Mouse (Mus musculus) forebrain, embryonic 11.5 days (tissue): ENCODE measurements at regions not wholly inside any gene's neighbourhood (a gene's known extent, or its start where the extent isn't known, plus 50 kb on each side); places are given as distances from the start of the nearest gene placed in this dataset.
"Not testable (repeated sequence)": the region's sequence is repeated elsewhere in the genome, so short reads cannot be mapped to it uniquely, and the experiment has no call there.

Source experiments
- ATAC-seq: fragments of 200-750 bp; cut with Nextera tagmentation; replicated peaks from 2 replicates; pipeline ENCODE4 v1.8.0; 2017; ENCODE audit warnings: moderate TSS enrichment; ENCODE audit not compliant: low FRiP score
- DNase-seq: peaks from one replicate; pipeline ENCODE4 v3.0.0-alpha.2; 2017; ENCODE audit warnings: low spot score
- H3K27ac ChIP-seq: fragments of 300-500 bp; sonication (generic); 2 replicates; pipeline ENCODE4 v1.5.1; 2014; ENCODE audit warnings: low read depth, low read length
- H3K27me3 ChIP-seq: fragments of 300-500 bp; sonication (generic); 2 replicates; pipeline ENCODE4 v1.6.1; 2014; ENCODE audit warnings: mild to moderate bottlenecking, low read length, mixed read lengths; ENCODE audit not compliant: control insufficient read depth, insufficient read depth
- H3K36me3 ChIP-seq: fragments of 300-500 bp; sonication (generic); 2 replicates; pipeline ENCODE4 v1.6.1; 2014; ENCODE audit warnings: mild to moderate bottlenecking, low read length, moderate library complexity, mixed read lengths; ENCODE audit not compliant: control insufficient read depth, insufficient read depth
- H3K4me1 ChIP-seq: fragments of 300-500 bp; sonication (generic); replicated peaks from 2 replicates; pipeline ENCODE4 v1.6.1; 2014; ENCODE audit warnings: low read length, mixed read lengths; ENCODE audit not compliant: control insufficient read depth, insufficient read depth
- H3K4me2 ChIP-seq: fragments of 300-500 bp; sonication (generic); 2 replicates; pipeline ENCODE4 v1.6.1; 2014; ENCODE audit warnings: low read depth, mild to moderate bottlenecking, low read length, moderate library complexity, mixed read lengths; ENCODE audit not compliant: severe bottlenecking
- H3K4me3 ChIP-seq: fragments of 300-500 bp; sonication (generic); 2 replicates; pipeline ENCODE4 v1.5.1; 2014; ENCODE audit warnings: low read depth, low read length
- H3K9ac ChIP-seq: fragments of 300-500 bp; sonication (generic); 2 replicates; pipeline ENCODE4 v1.6.1; 2014; ENCODE audit warnings: low read length
- H3K9me3 ChIP-seq: fragments of 300-500 bp; sonication (generic); 2 replicates; pipeline ENCODE4 v1.6.1; 2016; ENCODE audit warnings: low read length, mixed read lengths; ENCODE audit not compliant: control insufficient read depth
- WGBS: fragments of 180-500 bp; shearing (Covaris S2); extraction: QIAGEN DNeasy Blood & Tissue Kit; methylation state at CpG from one replicate; pipeline ENCODE4 v1.1.7; 2014; 5-methylcytosine and 5-hydroxymethylcytosine counted together

DNA sequence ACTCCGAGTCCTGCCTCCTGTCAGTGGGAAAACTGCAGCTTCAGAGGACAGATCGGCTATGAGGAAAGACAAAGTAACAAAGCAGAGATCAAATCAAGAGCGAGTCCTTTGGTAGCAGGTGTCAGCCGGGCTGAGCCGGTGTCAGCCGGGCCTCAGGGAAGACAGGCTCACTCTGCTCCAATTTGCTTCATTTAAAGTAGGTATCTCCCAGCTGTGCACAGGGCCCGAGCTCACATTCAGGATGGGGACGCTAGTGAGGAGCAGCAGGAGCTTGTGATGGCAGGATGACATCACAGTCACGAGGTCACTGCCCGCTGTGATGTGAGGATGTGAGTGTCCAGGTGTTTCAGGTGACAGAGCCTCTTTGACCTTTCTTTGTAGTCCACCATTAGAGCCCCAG, 137.8 kb upstream of the Sfswap start:
- Histone ChIP-seq H3K27me3 (no peaks in the 10 kb centered on the region), H3K4me2 (no peak overlapping the region), H3K27ac (no peak overlapping the region), H3K4me1 (no peaks in the 10 kb centered on the region), H3K9ac (no peak overlapping the region), H3K36me3 (no peaks in the 10 kb centered on the region), H3K4me3 (no peak overlapping the region), H3K9me3 (no peaks in the 10 kb centered on the region)
- no peak for ATAC-seq
- WGBS, result 80% methylated on average over 10 of the region's 10 CpGs
- DNase-seq, result no peak

DNA sequence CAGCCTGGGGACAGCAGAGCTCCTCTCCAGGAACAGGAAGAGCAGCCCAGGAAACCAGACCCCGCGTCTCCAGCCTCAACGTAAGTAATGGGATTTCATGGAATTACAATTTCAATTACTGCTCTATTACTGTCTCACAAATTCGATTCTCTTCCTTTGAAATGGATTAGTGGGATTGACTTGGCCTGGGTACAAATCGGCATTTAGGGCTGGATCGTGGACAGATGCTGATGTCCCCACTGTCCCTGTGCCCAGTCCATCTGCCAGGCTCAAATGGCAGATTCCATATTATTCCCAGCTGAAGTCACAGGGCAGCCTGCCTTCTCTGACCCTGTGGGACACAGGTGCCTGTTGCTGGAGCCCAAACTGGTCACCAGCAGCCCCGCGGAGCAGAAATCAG, 136.0 kb upstream of the Sfswap start:
- Histone ChIP-seq H3K4me1 (no peaks in the 10 kb centered on the region), H3K4me2 (no peak overlapping the region), H3K9ac (no peak overlapping the region), H3K9me3 (no peaks in the 10 kb centered on the region), H3K27ac (no peak overlapping the region), H3K36me3 (no peaks in the 10 kb centered on the region), H3K4me3 (no peak overlapping the region), H3K27me3 (no peaks in the 10 kb centered on the region)
- ATAC-seq, result no peak
- 80% methylated on average over 8 of the region's 8 CpGs for WGBS
- DNase-seq, result no peak

DNA sequence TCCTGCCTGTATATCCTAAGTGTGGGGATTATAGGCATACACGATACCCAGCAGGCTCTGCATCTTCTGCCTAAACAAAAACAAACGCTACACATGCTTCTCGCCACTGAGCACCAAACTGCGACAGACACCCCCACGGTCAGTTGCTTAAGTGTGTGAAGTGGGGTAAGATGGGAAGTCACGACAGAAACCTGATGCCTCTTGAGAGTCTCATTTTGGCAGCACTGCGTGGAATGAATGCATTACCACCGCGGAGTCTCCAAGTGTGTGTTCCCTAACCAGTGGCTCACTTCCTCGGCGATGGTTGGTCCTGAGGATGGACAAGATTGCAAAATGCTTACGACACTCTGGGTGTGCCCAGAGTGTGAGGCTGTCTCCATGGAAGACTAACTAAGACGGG, 133.8 kb upstream of the Sfswap start:
- no peaks in the 10 kb centered on the region for H3K27me3 ChIP-seq
- ATAC-seq (no peak), DNase-seq (no peak)
- no peaks in the 10 kb centered on the region for H3K9me3 ChIP-seq
- no peak overlapping the region for H3K9ac ChIP-seq
- H3K4me3 ChIP-seq, result no peak overlapping the region
- H3K4me1 ChIP-seq, result no peaks in the 10 kb centered on the region
- no peak overlapping the region for H3K27ac ChIP-seq
- no peaks in the 10 kb centered on the region for H3K36me3 ChIP-seq
- WGBS, result 88% methylated on average over 13 of the region's 13 CpGs
- H3K4me2 ChIP-seq, result no peak overlapping the region

DNA sequence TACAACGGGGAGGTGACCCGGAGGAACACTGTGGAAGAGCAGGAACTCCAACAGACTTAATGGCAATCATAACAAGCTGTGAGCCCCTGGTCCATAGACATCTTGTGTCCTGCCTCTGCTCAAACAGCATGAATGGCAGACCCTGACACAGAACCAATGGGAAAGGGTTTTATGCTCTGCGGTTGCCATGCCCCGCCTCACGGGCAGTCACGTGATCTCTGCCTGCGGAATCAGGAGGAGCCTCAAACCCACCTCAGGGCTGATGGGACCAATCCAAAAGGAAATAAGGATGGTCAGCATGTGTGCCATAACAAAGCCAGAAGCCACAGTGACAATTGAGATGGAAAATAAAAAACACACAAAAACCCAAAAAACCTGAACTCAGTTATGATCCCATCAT, 120.2 kb upstream of the Sfswap start:
- Histone ChIP-seq H3K27ac (no peak overlapping the region), H3K9me3 (no peaks in the 10 kb centered on the region), H3K4me1 (no peaks in the 10 kb centered on the region), H3K27me3 (no peaks in the 10 kb centered on the region), H3K36me3 (no peaks in the 10 kb centered on the region), H3K9ac (no peak overlapping the region), H3K4me2 (no peak overlapping the region), H3K4me3 (no peak overlapping the region)
- ATAC-seq (no peak), DNase-seq (no peak)
- 93% methylated on average over 7 of the region's 7 CpGs for WGBS

DNA sequence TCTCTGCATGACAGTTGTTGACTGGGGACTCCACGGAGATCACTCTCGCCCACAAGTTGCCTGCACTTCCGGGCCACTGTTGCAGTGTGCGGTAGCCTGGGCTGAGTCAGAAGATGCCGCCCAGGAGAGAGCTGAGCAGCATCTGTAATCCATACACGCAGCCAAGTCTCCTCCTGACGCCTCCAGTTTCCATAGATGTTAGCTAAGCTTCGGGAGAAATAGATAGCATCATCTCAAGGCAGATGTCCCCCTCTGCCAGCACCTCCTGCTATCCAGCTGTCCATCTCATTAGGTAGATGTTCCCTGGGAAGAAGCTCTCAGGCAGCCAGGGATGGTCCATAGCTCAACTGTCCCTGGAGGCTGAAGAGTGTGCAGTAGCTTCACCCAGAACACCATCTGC, 116.0 kb upstream of the Sfswap start:
- H3K4me2 ChIP-seq, result no peak overlapping the region
- DNase-seq (no peak), ATAC-seq (no peak)
- H3K9ac ChIP-seq, result no peak overlapping the region
- H3K27me3 ChIP-seq, result no peaks in the 10 kb centered on the region
- H3K36me3 ChIP-seq, result no peaks in the 10 kb centered on the region
- H3K27ac ChIP-seq, result no peak overlapping the region
- H3K4me1 ChIP-seq, result no peaks in the 10 kb centered on the region
- 93% methylated on average over 8 of the region's 8 CpGs for WGBS
- H3K9me3 ChIP-seq, result no peaks in the 10 kb centered on the region
- no peak overlapping the region for H3K4me3 ChIP-seq

DNA sequence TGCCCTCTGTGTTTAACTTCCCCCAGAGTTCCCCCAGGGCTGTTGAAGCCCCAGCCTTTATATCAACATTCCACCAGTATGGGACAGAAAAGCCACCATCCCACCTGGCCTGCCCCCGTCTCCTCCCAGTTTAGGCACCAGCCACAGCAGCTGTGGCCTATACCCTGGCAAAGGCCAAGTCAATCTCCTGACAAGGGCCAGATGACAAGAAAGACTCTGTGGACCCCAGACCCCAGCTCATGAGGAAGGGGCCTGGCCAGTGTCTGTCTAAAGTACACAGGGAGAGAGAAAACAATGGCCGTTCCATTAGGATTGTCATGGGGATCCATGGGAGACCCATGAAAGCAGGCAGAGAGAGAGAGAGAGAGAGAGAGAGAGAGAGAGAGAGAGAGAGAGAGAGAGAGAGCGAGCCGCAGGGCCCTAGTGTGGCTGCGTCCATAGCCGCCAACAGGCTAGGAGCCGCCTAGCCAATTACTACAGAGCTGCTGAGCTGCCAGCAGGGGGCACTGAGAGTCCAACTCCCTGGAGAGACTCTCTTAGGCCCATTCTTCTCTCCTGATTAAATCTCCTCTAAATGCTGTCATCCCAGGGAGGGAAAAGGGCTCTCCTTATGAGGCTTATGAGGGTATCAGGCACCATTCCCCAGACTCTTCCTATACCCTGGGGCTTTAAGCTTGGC, 114.9 kb upstream of the Sfswap start:
- H3K9ac ChIP-seq, H3K27me3 ChIP-seq, DNase-seq, H3K4me3 ChIP-seq, H3K4me1 ChIP-seq, H3K9me3 ChIP-seq, H3K36me3 ChIP-seq, H3K27ac ChIP-seq, H3K4me2 ChIP-seq: not testable (repeated sequence)
- ATAC-seq, result peak; percentile 94
- WGBS, result 52% methylated on average over 2 of the region's 7 CpGs

DNA sequence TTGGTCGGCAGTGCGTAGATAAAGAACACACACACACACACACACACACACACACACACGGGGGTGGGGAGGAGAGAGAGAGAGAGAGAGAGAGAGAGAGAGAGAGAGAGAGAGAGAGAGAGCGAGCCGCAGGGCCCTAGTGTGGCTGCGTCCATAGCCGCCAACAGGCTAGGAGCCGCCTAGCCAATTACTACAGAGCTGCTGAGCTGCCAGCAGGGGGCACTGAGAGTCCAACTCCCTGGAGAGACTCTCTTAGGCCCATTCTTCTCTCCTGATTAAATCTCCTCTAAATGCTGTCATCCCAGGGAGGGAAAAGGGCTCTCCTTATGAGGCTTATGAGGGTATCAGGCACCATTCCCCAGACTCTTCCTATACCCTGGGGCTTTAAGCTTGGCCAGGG, 114.3 kb upstream of the Sfswap start:
- WGBS, result no CpG with 5 or more reads among the region's 8 CpGs
- peak; percentile 93 for ATAC-seq
- not testable (repeated sequence) for H3K36me3 ChIP-seq

DNA sequence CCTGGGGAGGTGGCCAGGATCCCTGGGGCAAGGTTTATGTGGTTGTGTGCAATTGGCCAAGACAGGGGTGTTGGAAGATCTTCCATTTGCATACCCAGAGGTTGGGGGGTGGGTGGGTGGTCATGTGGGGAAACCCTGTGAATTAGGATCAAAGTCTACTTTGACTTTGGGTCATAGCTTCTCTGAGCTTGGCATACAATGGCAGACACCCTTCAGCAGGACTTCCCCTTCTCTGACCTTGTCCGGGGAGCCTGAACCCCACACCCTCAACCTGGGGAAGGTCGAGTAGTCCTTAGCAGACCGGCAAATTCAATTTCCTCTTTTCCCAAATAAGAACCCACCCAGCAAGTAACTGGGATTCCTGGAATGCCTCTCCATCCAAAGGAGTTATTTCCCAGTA, 113.7 kb upstream of the Sfswap start:
- H3K27ac ChIP-seq, result no peak overlapping the region
- no peaks in the 10 kb centered on the region for H3K36me3 ChIP-seq
- H3K9me3 ChIP-seq, result no peaks in the 10 kb centered on the region
- DNase-seq (no peak), ATAC-seq (0 out of 2 replicates have a peak, but pooled peaks have one; percentile 2)
- H3K27me3 ChIP-seq, result no peaks in the 10 kb centered on the region
- H3K9ac ChIP-seq, result no peak overlapping the region
- H3K4me1 ChIP-seq, result no peaks in the 10 kb centered on the region
- WGBS, result 59% methylated on average over 3 of the region's 3 CpGs
- H3K4me2 ChIP-seq, result no peak overlapping the region
- H3K4me3 ChIP-seq, result no peak overlapping the region

More for the DNA sequence above, 114.3 kb upstream of the Sfswap start:
- not testable (repeated sequence) for DNase-seq, H3K9me3 ChIP-seq, H3K4me3 ChIP-seq, H3K4me1 ChIP-seq, H3K9ac ChIP-seq, H3K4me2 ChIP-seq, H3K27ac ChIP-seq, H3K27me3 ChIP-seq

DNA sequence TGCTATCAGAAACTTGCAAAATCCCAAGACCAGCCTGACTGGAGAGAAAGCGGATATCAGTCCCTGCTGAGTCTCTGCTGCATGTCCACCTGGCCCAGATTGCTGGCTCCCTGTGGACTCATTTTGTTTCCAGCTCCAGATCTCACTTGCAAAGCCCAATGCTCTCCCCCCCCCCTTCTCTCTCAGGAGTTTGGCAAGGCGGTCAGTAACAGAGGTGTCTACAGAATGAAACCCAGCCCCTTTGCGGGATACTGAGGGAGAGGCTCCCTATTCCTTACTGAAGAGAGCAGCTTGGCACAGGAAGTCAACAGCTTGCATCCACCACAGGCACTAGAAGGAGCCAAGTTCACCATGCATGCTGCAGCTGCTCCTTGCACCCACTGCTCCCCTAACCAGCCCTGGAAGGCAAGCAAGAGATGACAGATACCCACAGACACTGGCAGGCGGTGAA, 110.1 kb upstream of the Sfswap start:
- DNase-seq, result no peak
- no peak overlapping the region for H3K4me2 ChIP-seq
- no peaks in the 10 kb centered on the region for H3K4me1 ChIP-seq
- no peak overlapping the region for H3K27ac ChIP-seq
- H3K9ac ChIP-seq, result no peak overlapping the region
- no peaks in the 10 kb centered on the region for H3K9me3 ChIP-seq
- 62% methylated on average over 4 of the region's 4 CpGs for WGBS
- no peaks in the 10 kb centered on the region for H3K36me3 ChIP-seq
- no peaks in the 10 kb centered on the region for H3K27me3 ChIP-seq
- no peak overlapping the region for H3K4me3 ChIP-seq
- no peak for ATAC-seq
